Mouse (Mus musculus) cerebellum, adult 2 months (tissue): ENCODE results near the gene Pygo1. TPM values are rescaled to one million over a fixed set of nuclear protein-coding genes. Genes with fewer than 3 reads are reported as not detected.

Source experiments
- DNase-seq, 2 experiments: peaks; one replicate each; pipeline ENCODE4 v3.0.0; 2021
- H3K27ac ChIP-seq: fragments of 200-500 bp; 2 replicates; pipeline ENCODE4 v1.5.1; 2012; ENCODE audit warnings: low read length, control low read depth, inconsistent platforms; ENCODE audit not compliant: insufficient read depth
- H3K27me3 ChIP-seq: fragments of 200-500 bp; 2 replicates; pipeline ENCODE4 v1.6.1; 2012; ENCODE audit warnings: inconsistent platforms, mild to moderate bottlenecking, low read length, moderate library complexity; ENCODE audit not compliant: control insufficient read depth, insufficient read depth
- H3K4me1 ChIP-seq: fragments of 200-500 bp; 2 replicates; pipeline ENCODE4 v1.6.1; 2011; ENCODE audit warnings: low read length; ENCODE audit not compliant: control insufficient read depth, insufficient read depth
- H3K4me3 ChIP-seq: fragments of 200-500 bp; replicated peaks from 2 replicates; pipeline ENCODE3; 2011; ENCODE audit warnings: mild to moderate bottlenecking, low read depth, low read length, control low read depth; ENCODE audit not compliant: insufficient read depth
- CTCF ChIP-seq: fragments of 200-500 bp; IDR thresholded peaks from 2 replicates; pipeline ENCODE4 v1.5.1; 2011; ENCODE audit warnings: low read depth, mild to moderate bottlenecking, control low read depth, low read length, moderate library complexity, borderline replicate concordance; ENCODE audit not compliant: insufficient read depth
- POLR2A ChIP-seq: fragments of 200-500 bp; IDR thresholded peaks from 2 replicates; pipeline ENCODE4 v1.6.1; 2011; ENCODE audit warnings: low read length, control low read depth, borderline replicate concordance; ENCODE audit not compliant: insufficient read depth
- WGBS: fragments of 180-500 bp; shearing (Covaris S2); methylation state at CpG from one replicate; pipeline ENCODE4 v1.1.7; 2018; 5-methylcytosine and 5-hydroxymethylcytosine counted together
- polyA plus RNA-seq: library from polyadenylated mRNA; depleted of rRNA; stranded (reverse); fragments of >200 nt; gene quantifications from 2 replicates; pipeline ENCODE4 v1.2.3, GENCODE M21; 2012

The Pygo1 gene
- polyA plus RNA-seq, 1 experiment, result 10.0 TPM

GRCm38 (mm10) chr9:72883940-72884339, 41.5 kb upstream of the Pygo1 start:
- no peak overlapping the region for H3K4me3 ChIP-seq
- DNase-seq, result peak; percentile 27 to 29
- TF ChIP-seq CTCF (peak; percentile 82), POLR2A (no peak)
- H3K27ac ChIP-seq, result no peak overlapping the region
- WGBS, result 10% methylated on average over 3 of the region's 3 CpGs
- no peaks in the 10 kb centered on the region for H3K4me1 ChIP-seq
- no peaks in the 10 kb centered on the region for H3K27me3 ChIP-seq

DNA sequence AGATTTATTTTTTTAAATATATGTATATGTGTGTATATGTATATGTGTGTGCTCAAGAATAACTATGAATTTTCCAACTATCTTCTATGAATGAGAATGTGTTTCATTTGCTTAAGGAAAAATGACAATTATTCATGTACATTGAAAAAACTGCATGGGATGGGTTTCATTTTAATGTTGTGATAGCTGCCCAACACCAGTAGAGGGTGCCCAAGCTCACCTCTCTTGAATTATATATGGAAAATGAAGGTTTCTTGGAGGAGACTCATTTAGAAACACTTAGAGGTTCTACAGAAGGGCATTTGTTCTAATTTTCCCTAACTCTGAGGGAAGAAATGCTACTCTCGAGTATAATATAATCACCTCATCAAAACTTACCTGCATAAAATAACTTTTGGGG, 35.7 kb upstream of the Pygo1 start:
- Histone ChIP-seq H3K27me3 (no peaks in the 10 kb centered on the region), H3K4me1 (no peaks in the 10 kb centered on the region), H3K27ac (no peak overlapping the region), H3K4me3 (no peak overlapping the region)
- 93% methylated on average over 1 of the region's 1 CpGs for WGBS
- no peak for TF ChIP-seq POLR2A
- TF ChIP-seq CTCF, result no peak
- no peak for DNase-seq

- no peak overlapping the region for H3K4me3 ChIP-seq
- H3K4me1 ChIP-seq, result no peaks in the 10 kb centered on the region
- DNase-seq, result no peak
- no peaks in the 10 kb centered on the region for H3K27me3 ChIP-seq
- 82% methylated on average over 10 of the region's 10 CpGs for WGBS
- H3K27ac ChIP-seq, result no peak overlapping the region
- TF ChIP-seq CTCF, result no peak
These were observed 34.9 kb upstream of the Pygo1 start for GRCm38 (mm10) chr9:72890499-72891085.

- WGBS, result 92% methylated on average over 5 of the region's 5 CpGs
- no peaks in the 10 kb centered on the region for H3K4me1 ChIP-seq
- H3K4me3 ChIP-seq, result no peak overlapping the region
- no peaks in the 10 kb centered on the region for H3K27me3 ChIP-seq
- DNase-seq, result no peak
- TF ChIP-seq POLR2A, result no peak
- TF ChIP-seq CTCF, result no peak
- H3K27ac ChIP-seq, result no peak overlapping the region
These were observed 32.7 kb upstream of the Pygo1 start for GRCm38 (mm10) chr9:72892761-72893160.

DNA sequence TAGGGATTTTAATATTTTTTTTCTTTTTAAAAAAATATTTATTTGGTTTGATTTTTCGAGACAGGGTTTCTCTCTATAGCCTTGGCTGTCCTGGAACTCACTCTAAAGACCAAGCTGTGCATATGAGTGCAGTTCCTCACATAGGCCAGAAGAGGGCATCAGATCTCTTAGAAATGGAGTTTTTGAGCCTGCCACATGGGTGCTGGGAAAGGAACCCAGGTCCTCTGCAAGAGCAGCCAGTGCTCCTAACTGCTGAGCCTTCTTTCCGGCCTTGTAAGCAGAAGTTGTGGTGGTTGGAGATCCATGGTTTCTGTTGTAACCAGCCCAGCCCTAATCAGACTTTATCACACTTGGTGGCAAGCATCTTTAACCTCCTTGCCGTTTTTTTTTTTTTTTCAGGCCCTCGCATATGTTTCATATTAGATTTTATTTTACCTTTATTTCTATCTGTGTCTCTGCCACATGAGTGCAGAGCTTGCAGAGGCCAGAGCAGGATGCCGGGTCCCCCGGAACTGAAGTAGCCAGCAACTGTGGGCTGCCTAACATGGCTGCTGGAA, 30.6 kb upstream of the Pygo1 start:
- H3K27me3 ChIP-seq, result no peaks in the 10 kb centered on the region
- H3K4me3 ChIP-seq, result no peak overlapping the region
- DNase-seq, result no peak
- WGBS, result 95% methylated on average over 6 of the region's 6 CpGs
- no peaks in the 10 kb centered on the region for H3K4me1 ChIP-seq
- TF ChIP-seq CTCF, result no peak
- no peak for TF ChIP-seq POLR2A
- H3K27ac ChIP-seq, result no peak overlapping the region

- WGBS, result 89% methylated on average over 8 of the region's 8 CpGs
These were observed 23.4 kb upstream of the Pygo1 start for GRCm38 (mm10) chr9:72902057-72902456.

DNA sequence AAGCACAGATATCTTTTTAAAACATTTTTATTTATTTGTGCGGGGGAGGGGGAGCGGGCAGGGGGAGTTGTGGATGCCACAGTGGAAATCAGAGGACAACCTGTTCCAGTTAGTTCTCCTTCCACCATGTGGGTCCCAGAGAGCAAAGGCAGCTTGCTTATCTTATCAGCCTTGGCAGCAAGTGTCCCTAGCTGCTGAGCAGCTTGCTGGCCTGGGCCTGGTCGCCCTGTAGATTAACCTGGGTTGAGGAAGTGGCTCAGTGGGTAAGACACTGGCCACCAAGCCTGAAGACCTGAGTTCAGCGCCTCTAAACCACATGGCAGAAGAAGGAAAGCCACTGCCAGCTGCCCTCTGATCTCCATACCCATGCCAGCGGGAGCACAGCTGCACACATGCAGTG, 22.8 kb upstream of the Pygo1 start:
- no peak overlapping the region for H3K27ac ChIP-seq
- no peak for TF ChIP-seq CTCF
- TF ChIP-seq POLR2A, result no peak
- DNase-seq, result no peak
- no peaks in the 10 kb centered on the region for H3K27me3 ChIP-seq
- no peak overlapping the region for H3K4me3 ChIP-seq
- 88% methylated on average over 5 of the region's 5 CpGs for WGBS
- H3K4me1 ChIP-seq, result no peaks in the 10 kb centered on the region

More at GRCm38 (mm10) chr9:72902057-72902456, 23.4 kb upstream of the Pygo1 start:
- Histone ChIP-seq H3K4me1 (no peaks in the 10 kb centered on the region), H3K27ac (no peak overlapping the region), H3K4me3 (no peak overlapping the region), H3K27me3 (no peaks in the 10 kb centered on the region)
- no peak for DNase-seq
- TF ChIP-seq POLR2A, result no peak
- no peak for TF ChIP-seq CTCF

DNA sequence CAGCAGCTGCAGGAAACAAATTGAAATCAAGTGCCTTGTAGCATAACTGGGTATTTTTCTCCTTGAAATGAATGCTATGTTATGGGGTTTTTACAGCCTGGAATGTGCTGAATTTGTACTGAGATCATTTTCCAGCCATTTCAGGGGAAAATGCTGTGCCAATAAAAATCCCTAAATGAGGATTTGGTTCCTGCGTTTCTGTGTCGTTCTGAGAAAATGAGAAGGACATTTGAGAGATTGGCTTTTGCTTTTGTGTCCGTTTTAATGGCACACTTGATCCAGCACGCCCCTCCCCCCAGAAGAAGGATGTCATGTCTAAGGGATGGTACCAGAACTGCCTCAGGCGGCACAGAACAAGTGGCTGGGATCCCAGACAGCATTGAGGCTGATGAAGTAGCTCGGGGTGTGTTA, 18.7 kb upstream of the Pygo1 start:
- Histone ChIP-seq H3K27me3 (no peaks in the 10 kb centered on the region), H3K4me3 (no peak overlapping the region), H3K27ac (no peak overlapping the region), H3K4me1 (no peaks in the 10 kb centered on the region)
- 80% methylated on average over 6 of the region's 6 CpGs for WGBS
- DNase-seq, result no peak
- TF ChIP-seq CTCF (no peak), POLR2A (no peak)
